Mouse (Mus musculus): ENCODE results near the gene Ptprr. TPM values are rescaled to one million over a fixed set of nuclear protein-coding genes. Genes with fewer than 3 reads are reported as not detected.

The Ptprr gene
- total and polyA plus RNA-seq, 2 experiments from 2014 or later, result 0.31 to 0.75 TPM

GRCm38 (mm10) chr10:116096466-116096865 lies 78.5 kb downstream of the Ptprr start:
- 88% methylated on average over 13 of the region's 13 CpGs for WGBS
- no peak overlapping the region for H3K9ac ChIP-seq (replicated peaks; ENCODE audit: low read depth, low read length)
- ATAC-seq (ENCODE audit: insufficient read depth, low read depth) (no peak), DNase-seq (ENCODE audit: low spot score) (no peak)
- H3K27ac ChIP-seq (ENCODE audit: low read depth), result no peak overlapping the region
- H3K9me3 ChIP-seq (replicated peaks; ENCODE audit: control insufficient read depth, low read length), result no peaks in the 10 kb centered on the region
- no peak overlapping the region for H3K4me3 ChIP-seq (ENCODE audit: low read depth, low read length)
- no peaks in the 10 kb centered on the region for H3K4me1 ChIP-seq (ENCODE audit: control insufficient read depth, insufficient read depth)
- H3K36me3 ChIP-seq (replicated peaks; ENCODE audit: control insufficient read depth, insufficient read depth, low read length), result no peaks in the 10 kb centered on the region
- no peak overlapping the region for H3K4me2 ChIP-seq (ENCODE audit: low read depth, low read length)
- H3K27me3 ChIP-seq (ENCODE audit: control insufficient read depth, insufficient read depth, low read length), result no peaks in the 10 kb centered on the region
- TF ChIP-seq EP300 (IDR thresholded peaks at IDR 0.05; ENCODE audit: low read depth), result no peak
- TF ChIP-seq CTCF (IDR thresholded peaks at IDR 0.05; ENCODE audit: low read depth), result no peak

DNA sequence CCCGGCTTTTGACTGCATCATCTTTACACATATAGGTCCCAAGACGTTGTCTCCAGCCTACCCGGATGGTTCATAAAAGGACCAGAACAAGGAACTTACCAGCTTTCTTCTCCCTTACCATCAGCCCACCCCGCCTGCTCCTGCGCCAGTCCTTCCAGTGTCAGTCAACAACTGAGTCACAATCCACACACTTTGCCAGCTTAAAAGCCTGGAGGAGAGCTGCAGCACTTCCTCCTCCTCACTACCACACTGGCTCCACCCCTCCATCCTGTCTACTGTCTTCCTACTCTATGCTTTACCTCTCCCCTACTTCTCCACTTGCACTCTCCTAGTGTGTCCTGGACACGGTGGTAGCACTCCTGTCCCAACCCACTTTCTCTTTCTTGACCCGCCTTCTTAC lies 80.5 kb downstream of the Ptprr start:
- 77% methylated on average over 7 of the region's 7 CpGs for WGBS
- H3K4me1 ChIP-seq (ENCODE audit: control insufficient read depth, insufficient read depth), result no peaks in the 10 kb centered on the region

DNA sequence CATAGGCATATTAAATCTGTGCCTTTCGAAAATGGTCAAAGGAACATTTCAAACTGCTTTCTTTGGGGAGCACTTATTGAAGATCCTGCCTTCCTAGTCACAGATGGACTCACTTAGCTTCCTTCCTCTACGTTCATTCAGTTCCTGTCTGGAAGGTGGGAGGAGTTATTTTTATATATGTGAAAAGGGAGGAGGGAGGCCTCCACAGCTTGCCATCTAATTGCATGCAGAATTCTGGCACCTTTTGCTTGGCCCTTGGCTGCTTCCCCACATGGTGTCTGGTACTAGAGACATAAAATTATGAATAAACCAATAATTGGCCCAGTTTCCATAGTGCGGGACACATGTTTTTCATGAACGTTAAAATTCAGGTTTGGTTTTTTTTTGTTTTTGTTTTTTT lies 90.2 kb downstream of the Ptprr start:
- 56% methylated on average over 4 of the region's 4 CpGs for WGBS

More for the DNA sequence above, 80.5 kb downstream of the Ptprr start:
- Histone ChIP-seq H3K27ac (ENCODE audit: low read depth) (no peak overlapping the region), H3K9me3 (replicated peaks; ENCODE audit: control insufficient read depth, low read length) (no peaks in the 10 kb centered on the region), H3K4me2 (ENCODE audit: low read depth, low read length) (no peak overlapping the region), H3K27me3 (ENCODE audit: control insufficient read depth, insufficient read depth, low read length) (no peaks in the 10 kb centered on the region), H3K4me3 (ENCODE audit: low read depth, low read length) (no peak overlapping the region), H3K36me3 (replicated peaks; ENCODE audit: control insufficient read depth, insufficient read depth, low read length) (no peaks in the 10 kb centered on the region), H3K9ac (replicated peaks; ENCODE audit: low read depth, low read length) (no peak overlapping the region)
- ATAC-seq (ENCODE audit: insufficient read depth, low read depth) (no peak), DNase-seq (ENCODE audit: low spot score) (no peak)
- no peak for TF ChIP-seq CTCF (IDR thresholded peaks at IDR 0.05; ENCODE audit: low read depth)
- no peak for TF ChIP-seq EP300 (IDR thresholded peaks at IDR 0.05; ENCODE audit: low read depth)

DNA sequence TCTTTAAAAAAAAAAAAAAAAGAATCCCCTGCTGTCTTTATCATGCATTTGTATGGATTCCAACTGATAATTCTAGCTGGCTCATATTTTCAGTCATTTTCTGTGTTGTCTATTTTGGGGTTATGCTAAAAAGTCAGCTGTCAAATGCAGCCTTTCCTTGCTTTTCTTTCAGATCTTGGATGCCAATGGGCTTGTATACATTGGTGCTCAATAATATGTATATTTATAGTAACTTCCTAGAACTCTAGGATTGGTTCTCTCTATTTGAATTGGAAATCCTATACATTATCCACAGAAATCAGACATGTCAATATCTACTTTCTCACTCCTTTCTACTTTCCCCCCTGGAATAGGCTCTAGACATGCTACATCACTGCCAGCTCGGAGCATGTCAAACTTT lies 90.7 kb downstream of the Ptprr start:
- Histone ChIP-seq H3K4me2 (ENCODE audit: low read depth, low read length) (no peak overlapping the region), H3K4me1 (ENCODE audit: control insufficient read depth, insufficient read depth) (no peaks in the 10 kb centered on the region), H3K27me3 (ENCODE audit: control insufficient read depth, insufficient read depth, low read length) (no peaks in the 10 kb centered on the region), H3K4me3 (ENCODE audit: low read depth, low read length) (no peak overlapping the region), H3K9me3 (replicated peaks; ENCODE audit: control insufficient read depth, low read length) (no peaks in the 10 kb centered on the region), H3K9ac (replicated peaks; ENCODE audit: low read depth, low read length) (no peak overlapping the region), H3K36me3 (replicated peaks; ENCODE audit: control insufficient read depth, insufficient read depth, low read length) (no peaks in the 10 kb centered on the region), H3K27ac (ENCODE audit: low read depth) (no peak overlapping the region)
- no peak for ATAC-seq (ENCODE audit: insufficient read depth, low read depth)
- no peak for DNase-seq (ENCODE audit: low spot score)
- WGBS, result 78% methylated on average over 1 of the region's 1 CpGs
- TF ChIP-seq EP300 (IDR thresholded peaks at IDR 0.05; ENCODE audit: low read depth), result no peak
- no peak for TF ChIP-seq CTCF (IDR thresholded peaks at IDR 0.05; ENCODE audit: low read depth)

More for the DNA sequence above, 90.2 kb downstream of the Ptprr start:
- TF ChIP-seq EP300 (IDR thresholded peaks at IDR 0.05; ENCODE audit: low read depth), result no peak
- TF ChIP-seq CTCF (IDR thresholded peaks at IDR 0.05; ENCODE audit: low read depth), result no peak
- Histone ChIP-seq H3K9ac (replicated peaks; ENCODE audit: low read depth, low read length) (no peak overlapping the region), H3K9me3 (replicated peaks; ENCODE audit: control insufficient read depth, low read length) (no peaks in the 10 kb centered on the region), H3K27ac (ENCODE audit: low read depth) (no peak overlapping the region), H3K4me1 (ENCODE audit: control insufficient read depth, insufficient read depth) (no peaks in the 10 kb centered on the region), H3K4me3 (ENCODE audit: low read depth, low read length) (no peak overlapping the region), H3K27me3 (ENCODE audit: control insufficient read depth, insufficient read depth, low read length) (no peaks in the 10 kb centered on the region), H3K4me2 (ENCODE audit: low read depth, low read length) (no peak overlapping the region), H3K36me3 (replicated peaks; ENCODE audit: control insufficient read depth, insufficient read depth, low read length) (no peaks in the 10 kb centered on the region)
- DNase-seq (ENCODE audit: low spot score), result no peak
- ATAC-seq (ENCODE audit: insufficient read depth, low read depth), result no peak

- DNase-seq (ENCODE audit: low spot score), result no peak
- no peaks in the 10 kb centered on the region for H3K36me3 ChIP-seq (replicated peaks; ENCODE audit: control insufficient read depth, insufficient read depth, low read length)
- TF ChIP-seq CTCF (IDR thresholded peaks at IDR 0.05; ENCODE audit: low read depth), result no peak
- no peak for TF ChIP-seq EP300 (IDR thresholded peaks at IDR 0.05; ENCODE audit: low read depth)
- WGBS, result 94% methylated on average over 11 of the region's 11 CpGs
- H3K4me3 ChIP-seq (ENCODE audit: low read depth, low read length), result no peak overlapping the region
- H3K9ac ChIP-seq (replicated peaks; ENCODE audit: low read depth, low read length), result no peak overlapping the region
- no peaks in the 10 kb centered on the region for H3K9me3 ChIP-seq (replicated peaks; ENCODE audit: control insufficient read depth, low read length)
- H3K4me2 ChIP-seq (ENCODE audit: low read depth, low read length), result no peak overlapping the region
- H3K27me3 ChIP-seq (ENCODE audit: control insufficient read depth, insufficient read depth, low read length), result no peaks in the 10 kb centered on the region
- no peaks in the 10 kb centered on the region for H3K4me1 ChIP-seq (ENCODE audit: control insufficient read depth, insufficient read depth)
- H3K27ac ChIP-seq (ENCODE audit: low read depth), result no peak overlapping the region
- ATAC-seq (ENCODE audit: insufficient read depth, low read depth), result no peak
Observed at GRCm38 (mm10) chr10:116112868-116113267, 94.9 kb downstream of the Ptprr start.

DNA sequence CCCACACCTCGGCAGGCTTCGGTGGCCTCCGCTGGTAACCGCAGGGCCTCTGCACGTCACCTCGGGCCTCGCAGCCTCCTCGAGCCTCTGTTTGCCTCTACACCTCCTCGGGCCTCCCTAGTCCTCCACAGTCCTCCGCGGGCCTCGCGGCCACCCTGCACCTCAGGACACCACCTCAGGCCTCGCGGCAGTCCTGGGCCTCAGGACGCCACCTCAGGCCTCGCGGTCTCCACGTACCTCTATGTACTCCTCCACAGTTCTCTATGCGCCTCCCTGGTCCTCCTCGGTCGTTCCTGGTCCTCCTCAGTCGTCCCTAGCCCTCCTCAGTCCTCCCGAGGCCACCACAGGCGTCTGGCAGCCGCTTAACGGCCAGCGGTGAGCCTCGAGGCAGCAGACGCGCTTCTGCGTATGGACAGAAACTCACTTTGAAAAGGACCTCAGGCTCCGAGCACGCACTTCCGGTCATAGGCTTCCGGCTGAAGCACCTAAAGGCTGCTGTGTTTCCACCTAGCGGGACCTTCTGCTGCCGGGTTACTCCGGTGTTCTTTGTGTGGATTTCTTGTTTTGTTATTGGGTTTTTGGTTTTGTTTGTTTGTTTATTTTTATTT lies 96.0 kb downstream of the Ptprr start, which contains the start of gene 4933416C03Rik:
Gene 4933416C03Rik (minus strand): TSS at position 51 of the 608 bp plus-strand sequence.
- no peak within 1 kb of the TSS for H3K4me2 ChIP-seq (ENCODE audit: low read depth, low read length)
- ATAC-seq (ENCODE audit: insufficient read depth, low read depth), result no peak
- H3K9ac ChIP-seq (replicated peaks; ENCODE audit: low read depth, low read length), result no peak within 1 kb of the TSS
- no peak within 1 kb of the TSS for H3K4me3 ChIP-seq (ENCODE audit: low read depth, low read length)
- H3K36me3 ChIP-seq (replicated peaks; ENCODE audit: control insufficient read depth, insufficient read depth, low read length), result no peaks in the 10 kb centered on the region
- no peaks in the 10 kb centered on the region for H3K9me3 ChIP-seq (replicated peaks; ENCODE audit: control insufficient read depth, low read length)
- WGBS, result 94% methylated on average over 39 of the region's 39 CpGs
- no peak within 1 kb of the TSS for H3K27ac ChIP-seq (ENCODE audit: low read depth)
- no peaks in the 10 kb centered on the region for H3K27me3 ChIP-seq (ENCODE audit: control insufficient read depth, insufficient read depth, low read length)
- TF ChIP-seq CTCF (IDR thresholded peaks at IDR 0.05; ENCODE audit: low read depth) (no peak), EP300 (IDR thresholded peaks at IDR 0.05; ENCODE audit: low read depth) (no peak)
- H3K4me1 ChIP-seq (ENCODE audit: control insufficient read depth, insufficient read depth), result no peaks in the 10 kb centered on the region
- no peak for DNase-seq (ENCODE audit: low spot score)

All from heart, postnatal 0 days (tissue).